Mouse (Mus musculus): Measurements from ENCODE around the gene Btbd19.

The Btbd19 gene

DNA sequence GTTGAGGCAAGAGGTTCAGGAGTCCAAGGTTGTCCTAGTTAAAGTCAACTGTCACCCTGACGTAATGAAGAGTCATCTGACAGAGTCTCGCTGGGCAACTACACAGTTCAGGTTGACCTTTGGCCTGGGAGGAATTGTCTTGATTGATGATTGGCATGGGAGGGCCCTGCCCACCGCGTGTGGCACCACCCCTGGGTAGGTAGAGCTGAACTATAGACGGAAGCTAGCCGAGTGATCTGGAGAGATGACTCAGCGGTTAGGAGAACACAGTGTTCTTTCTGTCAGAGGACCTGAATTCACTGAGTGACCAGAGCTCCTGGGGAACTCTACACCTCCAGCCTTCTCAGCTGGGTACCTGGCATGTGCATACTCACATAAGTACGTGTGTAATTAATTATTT is 10.5 kb upstream of the Btbd19 start:
- DNase-seq (ENCODE audit: extremely low spot score, low read depth, low spot score), result no peak

DNA sequence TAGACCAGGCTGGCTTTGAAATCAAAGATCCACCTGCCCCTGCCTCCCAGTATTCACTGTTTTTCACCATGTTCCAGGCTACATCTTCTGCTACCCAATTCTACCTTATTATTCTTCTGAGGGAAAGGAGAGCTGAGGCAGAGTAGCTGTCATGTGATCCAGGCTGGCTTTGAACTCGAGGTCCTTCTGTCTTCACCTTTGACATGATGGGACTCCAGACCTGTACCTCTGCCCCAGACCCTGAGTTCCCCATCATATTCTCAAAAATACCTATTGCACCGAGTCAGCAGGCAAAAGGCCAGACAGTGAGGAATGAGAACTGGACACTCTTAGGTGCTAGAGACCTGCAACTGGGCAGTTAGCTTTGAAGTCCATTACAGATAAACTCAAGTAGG is 9.1 kb upstream of the Btbd19 start:
- DNase-seq (ENCODE audit: extremely low spot score, low read depth, low spot score), result no peak

DNA sequence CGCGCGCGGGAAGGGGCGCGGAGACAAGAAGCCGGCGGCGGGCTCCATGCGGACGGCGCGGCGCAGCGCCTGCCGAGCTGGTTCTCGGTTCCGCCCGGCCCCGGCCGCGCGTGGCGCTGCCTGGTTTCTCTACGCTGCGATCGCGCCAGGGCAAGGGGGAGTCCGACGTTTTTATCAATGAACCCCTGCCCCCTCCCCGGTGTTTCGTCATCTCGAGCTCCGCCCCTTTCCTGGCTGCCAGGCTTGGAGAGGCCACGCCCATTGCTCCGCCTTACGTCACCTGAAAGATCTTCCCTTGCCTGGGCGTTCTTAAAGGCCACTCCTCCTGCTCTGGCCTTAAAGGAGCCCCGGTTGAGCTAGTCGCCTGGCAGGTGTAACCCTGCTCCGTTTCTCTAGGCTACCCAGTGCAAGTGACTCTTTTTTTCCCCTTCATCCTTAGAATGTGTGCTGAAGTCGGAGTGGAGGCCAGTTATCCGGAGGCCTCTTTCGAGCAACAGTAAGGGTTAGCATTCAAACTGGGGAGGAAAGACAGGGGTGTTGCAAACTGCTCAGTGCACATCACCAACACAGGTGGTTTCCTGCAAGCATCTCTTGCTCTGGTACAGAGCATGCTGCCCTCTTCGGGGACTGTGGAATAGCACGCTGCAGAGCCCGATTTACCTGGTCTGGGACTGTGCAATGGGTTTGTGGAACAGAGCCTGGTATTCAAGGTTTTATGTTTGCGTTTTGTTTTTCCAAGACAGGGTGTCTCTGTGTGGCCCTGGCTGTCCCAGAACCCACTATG is 8.5 kb upstream of the Btbd19 start, which contains the start of gene Plk3:
Plk3 (minus strand) TSS at position 147 of the 784 bp plus-strand sequence.
- peak; percentile 94 for DNase-seq (ENCODE audit: extremely low spot score, low read depth, low spot score)

DNA sequence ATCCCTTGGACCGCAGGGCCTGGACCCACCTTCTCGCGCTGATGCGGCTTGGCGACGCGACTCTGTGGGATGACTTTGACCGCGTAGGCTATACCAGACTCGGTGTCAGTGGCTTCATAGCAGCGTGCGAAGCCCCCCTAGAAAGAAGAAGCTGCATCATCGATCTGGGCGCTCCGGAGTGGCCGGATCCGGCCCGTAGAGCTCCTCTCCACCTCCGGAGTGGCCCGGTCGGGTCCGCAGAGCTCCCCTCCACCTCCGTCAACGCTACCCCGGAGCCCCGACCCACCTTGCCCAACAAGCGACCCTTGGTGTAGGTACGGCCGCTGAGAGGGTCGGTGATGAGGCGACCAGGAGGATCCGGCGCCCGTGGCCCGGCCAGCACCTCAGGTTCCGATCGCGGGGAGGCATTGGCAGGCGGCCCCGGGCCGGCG is 7.9 kb upstream of the Btbd19 start:
- no peak for DNase-seq (ENCODE audit: extremely low spot score, low read depth, low spot score)

DNA sequence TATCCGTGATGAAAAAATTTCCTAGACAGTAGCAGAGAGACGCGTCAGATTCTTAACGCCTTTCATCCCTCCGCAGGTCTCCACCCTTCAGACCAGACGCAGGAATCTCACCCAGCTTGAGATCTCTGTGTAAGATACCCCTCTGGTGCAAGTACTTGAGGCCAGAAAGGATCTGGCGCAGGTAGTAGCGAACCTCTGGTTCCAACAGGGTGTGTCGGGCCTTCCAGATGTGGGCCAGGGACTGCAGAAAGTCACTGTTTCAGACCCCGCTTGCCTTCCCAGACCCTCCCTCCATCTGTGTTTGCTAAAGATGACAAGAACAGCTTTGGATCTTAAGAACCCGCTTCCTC is 7.2 kb upstream of the Btbd19 start:
- DNase-seq (ENCODE audit: extremely low spot score, low read depth, low spot score), result no peak

DNA sequence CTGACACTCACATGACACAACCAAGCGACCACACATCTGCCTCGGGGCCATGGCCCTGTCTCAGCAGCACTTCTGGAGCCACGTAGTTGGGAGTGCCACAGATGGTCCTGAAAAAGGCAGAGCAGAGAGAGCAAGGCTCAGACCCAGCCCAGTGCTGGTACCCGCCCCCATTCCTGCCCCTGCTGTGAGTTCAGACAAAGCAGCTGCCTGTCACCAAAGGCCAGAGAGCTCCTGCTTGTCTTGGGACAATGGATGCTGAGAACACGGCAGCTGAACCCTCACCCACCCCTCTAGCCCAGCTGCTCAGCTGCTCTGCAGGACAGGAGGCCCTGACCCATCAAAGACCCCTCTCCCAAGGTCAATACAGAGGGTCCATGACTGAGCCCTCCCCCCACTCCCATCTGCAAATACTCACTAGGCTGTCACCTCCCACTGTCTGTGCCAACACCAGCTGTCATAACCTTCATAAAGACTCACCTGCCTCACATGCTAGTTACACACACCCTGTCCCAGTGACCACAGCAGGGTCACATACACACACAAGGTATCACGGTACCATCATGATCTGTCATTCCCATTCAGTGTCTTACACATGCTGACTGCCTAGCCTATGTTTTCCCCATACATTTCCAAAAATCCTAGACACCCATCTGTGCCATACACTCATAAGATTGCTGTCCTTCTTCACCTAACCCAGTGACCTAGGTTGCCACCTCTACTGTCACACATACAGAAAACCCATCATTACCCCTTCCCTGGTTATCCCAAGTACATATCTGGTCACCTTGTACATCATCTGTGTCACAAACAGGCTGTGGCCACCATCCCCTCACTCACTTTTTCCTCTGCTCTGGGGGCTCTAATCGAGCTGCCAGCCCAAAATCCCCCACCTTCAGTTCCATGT is 6.6 kb upstream of the Btbd19 start:
- DNase-seq (ENCODE audit: extremely low spot score, low read depth, low spot score), result no peak

DNA sequence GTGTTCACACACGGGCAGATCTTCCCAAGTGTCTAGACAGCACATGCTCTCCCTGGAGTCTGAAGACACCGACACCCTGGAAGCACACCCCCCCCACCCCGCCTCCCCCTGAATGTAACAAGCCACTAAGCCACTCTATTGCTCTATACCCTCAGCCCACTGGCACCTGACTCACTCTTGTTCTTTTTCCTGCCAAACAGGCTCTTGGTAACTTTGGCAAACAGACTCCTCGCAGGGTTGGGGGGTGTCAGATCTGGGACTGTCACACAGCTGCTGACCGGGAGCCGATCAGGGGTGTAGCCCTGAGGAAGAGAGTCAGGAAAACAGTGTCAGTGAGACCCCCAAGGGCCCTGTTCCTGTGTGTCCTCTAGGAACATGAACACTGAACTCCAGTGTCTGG is 5.7 kb upstream of the Btbd19 start:
- DNase-seq (ENCODE audit: extremely low spot score, low read depth, low spot score), result no peak

DNA sequence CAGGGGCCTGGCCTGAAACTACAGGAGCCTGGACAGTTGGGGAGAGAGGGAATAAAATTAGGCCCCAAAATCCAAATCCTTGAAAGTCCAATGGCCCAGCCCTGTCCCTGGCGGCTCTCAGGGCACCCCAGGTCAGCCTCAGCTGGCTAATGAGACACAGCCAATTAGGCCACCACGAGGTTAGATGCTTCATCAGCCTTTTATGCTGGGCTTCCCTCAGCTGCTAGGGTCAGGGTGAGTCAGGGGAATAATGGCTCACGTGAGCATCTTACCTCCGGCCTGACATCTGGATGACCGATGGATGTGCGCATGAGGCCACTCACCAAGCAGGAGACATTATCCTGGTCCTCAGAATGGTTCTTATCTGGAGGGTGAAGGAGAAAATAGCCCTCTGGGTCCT is 5.3 kb upstream of the Btbd19 start:
- no peak for DNase-seq (ENCODE audit: extremely low spot score, low read depth, low spot score)

DNA sequence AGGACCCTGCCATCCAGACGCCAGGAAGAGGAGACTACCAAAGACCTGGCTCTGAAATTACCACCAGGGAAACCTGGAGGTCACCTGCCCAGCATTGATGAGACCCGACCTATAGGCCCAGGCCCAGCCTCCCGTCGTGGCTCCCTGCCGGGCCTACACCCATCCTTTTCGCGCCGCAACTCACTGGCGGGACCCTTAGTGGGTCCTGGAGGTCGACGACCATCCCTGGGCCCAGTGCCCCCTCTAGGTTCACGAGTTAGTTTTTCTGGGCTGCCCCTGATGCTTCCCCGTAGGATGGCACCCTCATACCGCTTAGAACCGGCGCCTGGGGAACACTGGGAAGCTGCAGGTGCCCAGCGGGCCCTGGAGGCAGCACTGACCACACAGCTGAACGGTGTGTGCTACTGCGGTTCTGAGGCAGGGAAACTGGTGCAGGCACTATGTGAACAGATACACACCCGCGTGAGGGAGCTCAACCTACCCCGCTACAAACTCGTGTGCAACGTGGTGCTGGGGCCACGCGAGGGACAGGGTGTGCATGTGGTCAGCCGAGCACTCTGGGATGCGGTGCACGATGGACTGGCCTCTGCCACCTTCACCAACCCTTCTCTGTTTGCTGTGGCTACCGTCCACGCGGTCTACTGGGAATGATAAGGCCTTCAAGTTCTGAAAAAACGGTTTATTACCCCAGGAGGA is 2.6 kb upstream of the Btbd19 start:
- DNase-seq (ENCODE audit: extremely low spot score, low read depth, low spot score), result no peak

DNA sequence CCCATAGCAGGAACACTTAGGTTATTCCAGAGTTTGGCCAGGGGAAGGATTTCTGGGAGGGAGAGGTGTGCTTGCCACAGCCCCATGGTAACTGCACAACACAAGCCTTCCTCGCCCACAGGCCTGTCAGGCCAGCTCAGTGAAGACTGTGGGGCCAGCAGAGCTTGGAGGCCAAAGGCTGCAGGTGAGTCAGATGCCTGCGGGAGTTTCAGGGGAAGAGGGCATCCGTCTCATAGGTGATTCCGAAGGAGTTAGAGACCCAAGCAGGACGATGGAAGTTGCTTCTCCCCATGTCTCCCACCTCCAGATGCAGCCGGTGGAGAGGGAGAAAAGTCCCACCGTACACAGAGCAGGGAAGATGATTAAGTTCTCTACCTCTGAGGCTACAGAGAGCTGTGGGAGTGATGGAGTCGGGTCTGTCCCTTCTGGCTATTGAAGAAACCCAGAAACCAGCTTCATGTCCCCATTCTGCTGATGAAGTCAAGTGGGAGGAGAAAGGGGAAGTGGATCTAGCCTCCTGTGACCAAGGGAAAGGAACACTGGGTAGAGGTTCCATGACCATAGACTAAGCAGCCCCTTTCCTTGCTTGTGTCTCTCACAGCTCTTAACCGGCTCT is 1.3 kb upstream of the Btbd19 start, which contains the start of gene Tctex1d4:
Tctex1d4 (plus strand) TSS at position 120 of the 616 bp plus-strand sequence.
- DNase-seq (ENCODE audit: extremely low spot score, low read depth, low spot score), result no peak

DNA sequence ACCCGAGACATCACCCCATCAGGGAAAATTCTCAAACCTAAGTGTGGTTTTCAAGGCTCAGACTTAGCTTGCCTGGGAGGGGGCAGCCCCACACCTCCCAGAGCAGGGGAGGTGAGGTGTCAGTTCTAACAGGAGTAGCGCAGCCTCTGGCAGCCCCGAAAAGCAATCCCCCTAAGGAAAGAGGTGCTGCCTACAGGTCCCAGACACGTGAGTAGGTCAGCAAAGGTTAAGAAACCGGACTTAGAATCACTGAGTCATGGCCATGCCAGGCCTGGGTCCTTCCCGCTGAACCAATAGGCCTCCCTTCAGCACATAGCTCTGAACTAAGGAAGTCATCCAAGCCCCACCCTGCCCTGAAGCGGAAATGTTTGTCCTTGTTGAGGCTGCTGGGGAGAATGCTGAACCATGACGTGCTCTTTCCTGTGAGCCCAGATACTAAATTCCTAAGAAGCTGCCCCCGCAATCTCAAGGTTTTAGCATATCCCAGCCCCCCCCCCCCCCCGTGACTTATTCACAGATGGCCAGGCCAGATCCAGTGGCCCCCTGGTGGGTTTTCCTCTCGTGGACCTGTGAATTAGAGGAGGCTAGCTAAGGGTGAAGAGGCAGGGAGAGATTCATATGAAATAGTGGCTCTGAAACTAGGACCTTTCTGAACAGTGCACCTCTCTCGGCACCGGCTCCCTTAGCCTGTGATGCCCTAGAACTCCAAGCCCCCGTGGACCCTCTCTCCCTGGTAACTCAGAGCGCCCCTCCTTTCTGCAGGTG is 567 bp upstream of the Btbd19 start:
- DNase-seq (ENCODE audit: extremely low spot score, low read depth, low spot score), result no peak

DNA sequence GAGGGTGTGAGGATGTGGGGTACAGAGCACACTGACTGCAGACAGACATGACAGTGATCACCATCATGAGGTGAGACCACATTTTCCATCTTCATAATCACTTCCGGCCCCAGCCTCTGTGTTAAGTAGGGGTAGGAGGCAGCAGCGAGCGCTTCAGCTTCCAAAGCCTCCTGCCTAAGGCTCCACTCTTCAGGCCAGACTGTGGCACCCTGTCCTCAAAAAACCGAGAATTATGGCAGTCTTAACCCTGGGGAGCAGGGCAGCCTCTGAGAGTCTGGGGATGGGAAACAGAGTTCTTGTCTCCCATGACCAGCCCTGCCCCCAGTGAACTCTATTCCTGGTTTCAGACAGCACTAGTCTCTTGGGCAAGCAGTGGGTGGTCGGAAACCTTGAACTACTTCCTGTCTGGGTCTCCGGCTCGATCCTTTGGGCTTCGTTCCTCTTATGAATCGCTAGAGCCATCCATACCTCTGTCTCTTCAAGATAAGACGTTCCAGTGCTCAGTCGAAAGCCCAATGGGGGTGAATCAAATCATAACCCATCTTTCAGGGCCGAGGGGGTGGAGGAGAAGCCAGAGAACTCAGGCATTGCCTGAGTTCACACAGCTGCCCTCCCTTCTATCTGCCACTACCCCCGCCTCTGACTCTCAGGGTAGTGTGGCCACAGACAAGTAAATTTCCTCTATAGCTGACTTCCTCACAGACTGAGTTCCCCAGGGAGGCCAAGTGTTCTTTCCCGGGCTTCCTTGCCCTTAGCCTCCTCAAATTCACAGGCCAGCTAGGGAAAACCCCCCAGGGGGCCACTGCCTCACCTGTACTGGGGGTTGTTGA is 792 bp downstream of the Btbd19 start:
- no peak for DNase-seq (ENCODE audit: extremely low spot score, low read depth, low spot score)

DNA sequence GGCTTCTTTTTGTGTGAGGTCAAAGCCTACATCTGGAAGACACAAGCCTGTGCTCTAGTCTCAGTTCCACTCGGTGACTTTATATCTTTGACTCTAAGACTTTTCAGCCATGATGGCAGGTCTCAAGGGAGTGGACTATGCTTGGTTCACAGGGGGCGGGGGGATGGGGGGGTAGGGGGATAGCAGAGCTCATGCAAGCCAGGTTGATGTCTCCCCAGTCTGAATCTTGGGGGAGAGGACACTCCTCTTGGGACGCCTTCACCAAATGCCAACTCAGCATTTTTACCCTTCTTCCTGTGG is 1.4 kb downstream of the Btbd19 start:
- DNase-seq (ENCODE audit: extremely low spot score, low read depth, low spot score), result no peak

DNA sequence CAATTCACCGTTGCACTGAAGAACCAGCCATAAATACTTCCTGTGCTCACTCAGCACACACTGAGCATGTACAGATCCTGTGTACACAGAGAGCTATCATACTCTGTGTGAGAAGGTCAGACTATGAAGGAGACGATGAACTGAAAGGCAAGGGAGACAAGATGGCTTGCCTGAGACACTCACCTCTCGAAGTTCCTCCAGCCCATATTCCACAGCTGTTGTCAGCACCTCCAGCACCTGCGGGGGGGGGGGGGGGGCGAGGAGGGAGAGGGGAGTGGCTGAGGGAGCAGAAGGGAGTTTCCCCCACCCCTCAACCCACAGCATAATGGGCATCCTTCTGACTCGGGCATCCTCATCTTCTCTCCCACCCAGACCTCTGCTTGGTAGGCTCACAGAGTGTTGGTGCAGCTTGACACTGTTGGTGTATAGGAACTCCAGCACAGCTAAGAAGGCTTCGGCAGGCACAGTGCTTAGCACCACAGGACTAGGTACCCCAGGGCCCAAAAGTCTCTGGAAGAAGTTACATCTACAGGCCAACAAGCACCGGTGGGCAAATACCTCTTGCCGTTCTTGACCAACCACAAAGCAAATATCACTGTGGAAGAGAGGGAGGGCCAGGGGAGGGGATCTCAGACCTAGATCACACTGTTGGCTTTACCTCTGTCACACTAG is 1.8 kb downstream of the Btbd19 start:
- no peak for DNase-seq (ENCODE audit: extremely low spot score, low read depth, low spot score)

DNA sequence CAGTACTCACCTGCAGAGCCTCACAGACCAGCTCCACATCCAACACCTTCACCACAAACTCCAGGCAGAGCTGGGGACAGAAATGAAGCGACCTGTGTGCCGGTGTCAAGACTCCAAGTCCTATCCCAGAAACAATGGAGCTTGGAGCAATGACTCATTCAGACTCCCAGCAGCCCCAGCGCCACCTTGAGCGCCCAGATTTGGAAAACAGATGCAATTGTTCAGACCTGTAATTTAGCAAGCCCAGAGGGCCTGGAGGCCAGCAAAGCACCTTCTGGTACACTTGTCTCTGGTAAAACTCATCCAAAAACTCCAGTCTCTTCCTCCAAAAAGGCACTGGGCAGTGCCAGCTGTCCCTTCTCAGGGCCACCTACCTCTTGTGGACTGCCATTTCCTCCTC is 3.3 kb downstream of the Btbd19 start:
- DNase-seq (ENCODE audit: extremely low spot score, low read depth, low spot score), result no peak

DNA sequence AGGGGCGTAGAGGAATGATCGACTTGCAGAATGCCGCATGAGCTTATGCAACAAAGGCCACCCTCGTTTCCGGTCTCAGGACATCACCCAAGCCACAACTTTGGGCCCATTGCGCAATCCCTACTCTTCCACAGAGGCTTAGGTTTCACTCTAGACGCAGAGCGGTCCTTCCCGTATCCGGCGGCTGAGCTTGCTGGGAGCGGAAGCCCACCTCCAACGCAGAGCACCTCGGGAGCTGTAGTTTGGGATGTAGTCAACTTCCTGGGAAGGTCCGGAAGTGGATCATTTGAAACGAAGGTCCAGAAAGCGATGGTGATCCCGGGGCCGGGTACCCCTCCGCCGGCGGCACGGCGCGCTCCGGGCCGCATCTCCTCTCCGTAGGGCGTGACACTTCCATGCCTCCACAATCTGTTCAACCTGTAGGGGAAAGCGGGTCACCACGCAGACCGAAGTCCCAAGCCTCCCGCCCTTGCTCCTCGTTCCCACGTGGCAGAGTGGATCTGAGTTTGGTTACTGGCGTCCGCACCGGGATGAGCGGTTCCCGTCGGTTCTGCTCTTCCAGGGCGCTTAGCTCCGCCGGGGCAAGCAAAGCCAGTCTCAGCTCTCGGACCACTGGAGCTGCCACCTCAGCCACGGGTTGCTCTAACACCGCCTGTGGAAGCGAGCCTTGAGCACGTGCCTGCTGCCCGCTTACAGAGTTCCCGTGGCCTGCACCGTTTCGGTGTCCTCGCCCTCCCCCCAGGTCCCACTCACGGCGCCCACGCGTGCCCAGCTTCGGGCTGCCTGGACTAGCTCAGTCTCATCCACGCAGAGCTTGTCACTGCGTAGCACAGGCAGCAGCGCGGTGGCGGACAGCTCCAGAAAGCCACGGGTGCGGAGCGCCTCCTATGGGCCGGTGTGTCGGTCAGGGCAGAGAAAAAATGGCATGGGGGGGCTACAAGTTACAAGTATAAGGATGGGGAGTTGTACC is 4.8 kb downstream of the Btbd19 start:
- peak; percentile 84 for DNase-seq (ENCODE audit: extremely low spot score, low read depth, low spot score)

DNA sequence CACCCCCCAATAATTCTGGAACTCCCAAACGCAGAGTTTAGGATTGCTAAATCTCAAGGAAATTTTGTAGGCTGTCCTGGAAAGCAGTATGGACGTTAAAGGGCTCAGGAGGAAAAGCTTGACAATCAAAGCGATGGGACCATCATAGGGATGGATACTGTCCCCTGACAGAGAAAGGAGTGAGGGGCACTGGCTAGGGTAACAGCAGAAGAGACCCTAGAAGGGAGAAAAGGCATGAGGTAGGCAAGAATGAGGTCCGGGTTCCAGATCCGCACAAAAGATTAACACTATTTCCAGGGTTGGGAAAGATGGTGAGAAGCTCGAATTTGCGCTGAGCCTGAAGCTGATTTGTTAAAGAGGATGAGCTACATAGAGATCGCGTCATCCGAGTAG is 5.5 kb downstream of the Btbd19 start:
- no peak for DNase-seq (ENCODE audit: extremely low spot score, low read depth, low spot score)

DNA sequence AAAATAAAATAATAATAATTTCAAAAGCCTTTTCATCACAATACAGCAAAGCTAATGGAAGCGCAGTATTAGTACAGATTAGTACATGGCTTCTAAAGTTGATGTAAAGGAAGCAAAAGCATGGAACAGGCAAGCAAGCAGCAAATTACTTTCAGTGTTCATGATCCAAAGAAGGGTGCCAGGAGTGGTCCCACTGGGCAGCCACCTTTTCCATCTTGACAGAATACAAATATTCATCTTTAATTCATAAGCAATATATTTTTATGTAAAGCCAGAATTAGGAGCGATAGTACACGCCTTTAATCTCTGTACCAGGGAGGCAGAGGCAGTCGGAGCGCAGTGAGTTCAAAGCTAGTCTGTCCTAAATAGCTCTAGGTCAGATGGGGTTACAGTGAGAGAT is 5.9 kb downstream of the Btbd19 start:
- no peak for DNase-seq (ENCODE audit: extremely low spot score, low read depth, low spot score)

All from hindlimb bud, embryonic 11.5 days (tissue).